Mouse (Mus musculus): ENCODE measurements at regions not wholly inside any gene's neighbourhood (a gene's known extent, or its start where the extent isn't known, plus 50 kb on each side); places are given as distances from the start of the nearest gene placed in this dataset.
"Not testable (repeated sequence)": the region's sequence is repeated elsewhere in the genome, so short reads cannot be mapped to it uniquely, and the experiment has no call there.

- ATAC-seq (ENCODE audit: low FRiP score, low read depth); H3K27ac ChIP-seq (replicated peaks); H3K4me2 ChIP-seq (replicated peaks); H3K9ac ChIP-seq (replicated peaks); H3K27me3 ChIP-seq; H3K4me1 ChIP-seq; H3K9me3 ChIP-seq; H3K4me3 ChIP-seq; H3K36me3 ChIP-seq: not testable (repeated sequence)
- 100% methylated on average over 1 of the region's 7 CpGs for WGBS
Measured at GRCm38 (mm10) chr6:89184920-89185319, 177.5 kb downstream of the Plxna1 start.

DNA sequence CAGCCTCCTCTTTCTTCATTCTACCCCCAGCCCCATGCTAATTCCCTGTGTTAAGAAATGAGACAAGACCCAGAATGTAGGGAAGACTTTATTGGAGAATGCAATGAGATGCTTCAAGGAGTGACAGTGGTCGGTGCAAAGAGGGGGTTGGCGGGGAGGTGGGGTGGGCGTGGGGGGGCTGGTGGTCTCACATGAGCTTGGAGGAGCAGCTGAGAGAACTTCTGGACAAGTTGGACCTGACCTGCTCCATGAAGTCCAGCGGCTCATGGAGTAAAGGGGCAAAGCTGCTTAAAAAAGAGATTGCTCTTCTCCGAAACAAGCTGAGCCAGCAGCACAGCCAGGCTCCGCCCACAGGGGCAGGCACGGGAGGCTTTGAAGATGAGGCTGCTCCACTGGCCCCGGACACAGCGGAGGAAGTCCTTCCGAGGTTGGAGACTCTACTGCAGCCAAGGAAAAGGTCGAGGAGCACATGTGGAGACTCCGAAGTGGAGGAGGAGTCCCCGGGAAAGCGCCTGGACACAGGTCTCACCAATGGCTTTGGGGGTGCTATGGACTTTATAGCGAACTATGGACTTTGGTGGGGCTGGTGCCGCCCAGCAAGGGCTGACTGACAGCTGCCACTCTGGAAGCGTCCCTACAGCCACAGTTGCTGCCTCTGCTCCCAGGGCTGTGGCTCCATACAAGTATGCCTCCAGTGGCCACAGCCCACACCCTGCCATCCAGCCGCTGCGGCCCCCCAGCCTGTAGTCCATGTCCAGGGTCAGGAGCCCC lies 161.7 kb downstream of the Plxna1 start:
- Histone ChIP-seq H3K9ac (replicated peaks) (peak overlapping the region; percentile 25; the same call in 1 of the 2 replicates), H3K4me2 (replicated peaks) (peak overlapping the region; percentile 53), H3K4me3 (peak overlapping the region; percentile 31)
- H3K27me3 ChIP-seq; H3K27ac ChIP-seq (replicated peaks); H3K4me1 ChIP-seq; H3K9me3 ChIP-seq; H3K36me3 ChIP-seq: not testable (repeated sequence)
- WGBS = 11% methylated on average over 19 of the region's 19 CpGs
- ATAC-seq (ENCODE audit: low FRiP score, low read depth) = peak; percentile 44; the same call in 1 of the 2 replicates

DNA sequence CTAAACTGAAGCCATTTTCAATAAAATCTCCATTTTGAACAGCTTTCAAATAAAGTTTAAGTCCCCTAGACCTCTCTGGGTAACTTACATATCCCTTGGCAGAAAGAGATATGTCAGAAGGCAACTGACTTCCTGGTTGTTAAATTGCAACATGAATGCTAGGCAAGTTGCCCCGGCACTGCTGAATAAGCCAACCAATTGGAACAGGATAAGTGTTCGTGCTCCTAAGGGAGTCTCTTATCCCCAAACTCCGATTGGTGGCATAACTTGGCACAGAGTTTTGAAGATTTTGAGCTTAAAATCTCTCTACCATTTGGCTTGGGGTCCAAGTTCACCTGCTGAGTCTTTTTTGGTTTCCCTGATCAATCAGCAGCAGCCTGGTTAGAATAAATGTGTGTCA lies 147.4 kb downstream of the Plxna1 start:
- H3K27ac ChIP-seq (replicated peaks) = no peak overlapping the region
- ATAC-seq (ENCODE audit: low FRiP score, low read depth) = no peak
- H3K4me3 ChIP-seq = no peak overlapping the region
- H3K4me2 ChIP-seq (replicated peaks) = no peak overlapping the region
- 83% methylated on average over 3 of the region's 3 CpGs for WGBS
- no peaks in the 10 kb centered on the region for H3K9me3 ChIP-seq
- H3K27me3 ChIP-seq = no peaks in the 10 kb centered on the region
- H3K9ac ChIP-seq (replicated peaks) = no peak overlapping the region
- no peaks in the 10 kb centered on the region for H3K36me3 ChIP-seq
- no peaks in the 10 kb centered on the region for H3K4me1 ChIP-seq

DNA sequence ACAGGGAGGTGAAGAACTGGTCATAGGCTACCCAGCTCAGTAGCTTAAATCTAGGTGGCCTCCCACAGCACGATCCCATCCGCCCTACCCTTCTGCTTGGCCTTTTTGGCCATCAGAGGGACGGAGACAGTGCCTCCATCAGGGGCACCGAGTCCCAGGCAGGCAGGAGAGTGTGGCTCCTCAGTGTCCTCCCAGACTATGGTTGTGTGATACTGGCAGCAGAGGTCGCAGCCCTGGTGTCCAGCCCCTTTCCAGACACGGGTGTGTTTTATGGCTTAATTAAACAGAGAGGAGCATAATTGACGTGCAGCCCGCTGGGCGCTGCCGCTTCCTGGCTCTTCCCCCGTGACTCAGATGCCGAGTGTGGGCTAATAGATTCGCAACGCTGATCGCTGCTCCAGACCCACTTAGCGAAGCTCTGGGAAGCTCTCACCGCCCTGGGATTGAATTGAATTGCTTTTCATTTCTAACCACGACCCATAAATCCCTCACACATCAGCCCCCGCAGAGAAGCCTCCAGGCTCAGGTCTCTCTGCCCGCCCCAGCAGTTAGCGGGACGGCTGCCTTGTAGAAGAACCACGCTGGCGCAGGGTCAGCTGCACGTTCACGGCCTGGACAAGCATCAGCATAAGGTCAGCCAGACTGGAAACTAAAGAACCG lies 126.9 kb downstream of the Plxna1 start:
- 11% methylated on average over 27 of the region's 27 CpGs for WGBS
- Histone ChIP-seq H3K4me1 (peaks cover 52% of the 10 kb centered on the region), H3K27me3 (peaks cover 12% of the 10 kb centered on the region; the same call in 1 of the 2 replicates), H3K9ac (replicated peaks) (peak overlapping the region; percentile 31; the same call in 1 of the 2 replicates), H3K4me2 (replicated peaks) (peak overlapping the region; percentile 45), H3K4me3 (peak overlapping the region; percentile 13; the same call in 1 of the 2 replicates), H3K36me3 (no peaks in the 10 kb centered on the region), H3K27ac (replicated peaks) (peak overlapping the region; percentile 76), H3K9me3 (0 out of 2 replicates have a peak, but pooled peaks cover 2% of the 10 kb centered on the region)
- peak; percentile 74 for ATAC-seq (ENCODE audit: low FRiP score, low read depth)

- no peak overlapping the region for H3K4me3 ChIP-seq
- no peak for ATAC-seq (ENCODE audit: low FRiP score, low read depth)
- H3K9me3 ChIP-seq = no peaks in the 10 kb centered on the region
- H3K27me3 ChIP-seq = peaks cover 12% of the 10 kb centered on the region; the same call in 1 of the 2 replicates
- peak overlapping the region; percentile 45 for H3K4me2 ChIP-seq (replicated peaks)
- peaks cover 52% of the 10 kb centered on the region for H3K4me1 ChIP-seq
- WGBS = 10% methylated on average over 8 of the region's 8 CpGs
- H3K27ac ChIP-seq (replicated peaks) = peak overlapping the region; percentile 76
- no peaks in the 10 kb centered on the region for H3K36me3 ChIP-seq
- no peak overlapping the region for H3K9ac ChIP-seq (replicated peaks)
Measured at GRCm38 (mm10) chr6:89236226-89236625, 126.2 kb downstream of the Plxna1 start.

DNA sequence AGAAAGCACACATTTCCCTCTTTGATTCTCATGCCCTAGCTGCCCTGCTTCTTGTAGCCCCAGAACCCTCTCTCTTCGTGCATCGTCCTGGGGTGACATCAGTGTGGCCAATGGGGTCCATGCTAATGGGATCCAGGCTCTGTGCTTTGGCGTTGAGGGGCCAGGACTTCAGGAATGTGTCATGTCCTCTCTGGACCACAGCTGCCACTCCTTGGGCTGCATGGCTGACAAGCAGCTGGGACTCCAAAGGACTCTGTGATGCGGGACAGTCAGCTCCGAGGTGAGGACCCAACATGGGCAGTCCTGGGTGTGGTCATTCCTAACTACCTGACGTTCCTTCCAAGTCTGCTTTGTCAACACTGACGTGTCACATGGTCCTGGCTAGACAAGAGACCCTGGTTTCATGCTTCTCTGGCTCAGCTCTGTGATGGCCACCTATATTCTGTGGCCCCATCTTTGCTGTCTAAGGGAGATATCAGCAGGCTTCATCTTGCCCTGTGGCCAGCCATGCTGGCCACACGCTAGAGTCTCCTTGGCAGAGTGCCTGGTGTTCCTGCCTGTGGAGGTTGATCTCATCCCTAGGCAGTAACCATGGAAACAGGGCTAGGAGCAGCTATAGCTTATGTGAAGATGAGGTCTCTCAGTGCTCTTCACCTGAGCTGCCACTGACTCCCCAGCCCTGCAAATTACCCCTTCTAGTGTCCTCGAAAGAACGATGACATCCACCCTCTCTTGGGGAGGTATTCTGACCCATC lies 125.4 kb downstream of the Plxna1 start:
- peaks cover 53% of the 10 kb centered on the region for H3K4me1 ChIP-seq
- H3K27ac ChIP-seq (replicated peaks) = peak overlapping the region; percentile 76
- no peak overlapping the region for H3K4me3 ChIP-seq
- H3K4me2 ChIP-seq (replicated peaks) = no peak overlapping the region
- no peak for ATAC-seq (ENCODE audit: low FRiP score, low read depth)
- no peak overlapping the region for H3K9ac ChIP-seq (replicated peaks)
- H3K9me3 ChIP-seq = no peaks in the 10 kb centered on the region
- peaks cover 12% of the 10 kb centered on the region; the same call in 1 of the 2 replicates for H3K27me3 ChIP-seq
- no peaks in the 10 kb centered on the region for H3K36me3 ChIP-seq
- WGBS = 79% methylated on average over 10 of the region's 10 CpGs

GRCm38 (mm10) chr6:89238871-89239270 lies 123.5 kb downstream of the Plxna1 start:
- no peak for ATAC-seq (ENCODE audit: low FRiP score, low read depth)
- H3K9me3 ChIP-seq = no peaks in the 10 kb centered on the region
- H3K4me3 ChIP-seq = no peak overlapping the region
- peaks cover 12% of the 10 kb centered on the region; the same call in 1 of the 2 replicates for H3K27me3 ChIP-seq
- H3K4me1 ChIP-seq = peaks cover 67% of the 10 kb centered on the region
- H3K27ac ChIP-seq (replicated peaks) = peak overlapping the region; percentile 68; the same call in 1 of the 2 replicates
- H3K4me2 ChIP-seq (replicated peaks) = no peak overlapping the region
- no peaks in the 10 kb centered on the region for H3K36me3 ChIP-seq
- WGBS = 59% methylated on average over 14 of the region's 14 CpGs
- no peak overlapping the region for H3K9ac ChIP-seq (replicated peaks)

- ATAC-seq (ENCODE audit: low FRiP score, low read depth) = no peak
- no peak overlapping the region for H3K4me2 ChIP-seq (replicated peaks)
- H3K27me3 ChIP-seq = peaks cover 8% of the 10 kb centered on the region; the same call in 1 of the 2 replicates
- H3K36me3 ChIP-seq = no peaks in the 10 kb centered on the region
- H3K9ac ChIP-seq (replicated peaks) = no peak overlapping the region
- no peak overlapping the region for H3K4me3 ChIP-seq
- no peaks in the 10 kb centered on the region for H3K9me3 ChIP-seq
- WGBS = 49% methylated on average over 8 of the region's 8 CpGs
- peak overlapping the region; percentile 68 for H3K27ac ChIP-seq (replicated peaks)
- H3K4me1 ChIP-seq = peaks cover 67% of the 10 kb centered on the region
Measured at GRCm38 (mm10) chr6:89239511-89239910, 122.9 kb downstream of the Plxna1 start.

DNA sequence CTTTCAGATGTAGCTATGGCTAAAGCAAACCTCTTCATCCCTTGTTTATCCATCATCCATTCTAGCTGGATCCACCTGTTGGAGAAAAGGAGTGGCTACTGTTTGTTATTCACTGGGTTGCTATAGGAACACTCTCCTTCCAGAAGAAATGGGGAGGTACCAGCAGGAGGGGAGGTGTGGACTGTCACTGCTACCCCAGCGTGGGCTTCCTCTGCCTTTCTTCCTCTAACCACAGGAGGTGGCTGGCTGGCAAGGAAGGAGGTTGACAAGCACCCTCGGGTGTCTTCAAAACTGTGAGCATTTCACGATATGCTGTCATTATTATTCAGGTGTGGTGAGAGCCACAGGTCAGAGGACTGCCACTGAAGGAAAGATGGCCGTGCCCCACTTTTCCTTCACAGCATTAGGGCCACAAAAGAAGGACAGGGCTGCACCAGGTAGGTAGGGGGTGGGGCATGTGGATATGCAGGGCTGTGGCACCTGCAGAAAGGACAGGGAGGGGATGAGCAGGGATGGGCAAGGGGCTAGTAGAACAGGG lies 122.2 kb downstream of the Plxna1 start:
- H3K4me1 ChIP-seq = peaks cover 65% of the 10 kb centered on the region

DNA sequence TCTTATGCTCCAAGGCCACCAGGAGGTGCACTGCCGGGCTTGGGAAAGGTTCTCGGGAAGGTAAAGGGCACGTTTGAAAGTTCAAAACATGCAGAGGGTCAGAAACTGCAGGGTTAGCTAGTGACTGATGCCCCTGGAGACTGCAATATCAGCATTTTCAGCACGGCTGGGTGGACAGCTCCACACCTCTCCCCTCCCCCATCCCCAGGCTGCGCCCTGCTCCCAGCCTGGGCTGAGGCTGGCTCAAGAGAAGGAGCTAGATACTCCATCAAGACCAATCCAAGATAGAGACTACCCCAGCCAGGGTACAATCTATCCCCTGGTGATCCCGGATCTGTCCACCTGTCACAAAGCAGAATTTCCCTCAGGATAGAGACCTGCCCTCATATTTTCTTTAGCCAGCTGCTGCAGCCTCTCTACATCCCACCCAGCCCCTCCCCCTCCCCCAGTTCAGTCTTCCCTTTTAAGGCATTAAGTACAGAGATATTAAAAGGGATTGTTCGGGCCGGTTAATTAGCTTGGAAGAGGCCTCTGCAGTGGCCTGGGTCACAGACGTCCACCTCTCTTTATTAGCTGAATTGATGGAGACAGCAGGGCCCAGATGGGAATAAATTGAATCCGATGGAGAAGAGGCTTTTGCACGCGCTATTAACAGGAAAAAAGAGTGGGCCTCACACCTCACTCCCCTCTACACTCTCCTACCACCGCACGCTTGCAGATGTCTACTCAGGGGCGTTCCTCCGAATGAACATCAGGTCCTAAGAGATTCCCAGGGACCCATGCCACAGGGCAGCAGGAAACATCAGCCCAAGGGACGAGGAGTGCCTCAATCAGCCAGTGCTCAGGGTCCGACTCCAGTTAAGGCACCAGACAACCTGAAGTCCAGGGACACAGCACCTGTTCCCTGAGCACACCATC lies 119.8 kb downstream of the Plxna1 start:
- Histone ChIP-seq H3K9me3 (no peaks in the 10 kb centered on the region), H3K27ac (replicated peaks) (peak overlapping the region; percentile 64), H3K9ac (replicated peaks) (no peak overlapping the region), H3K4me1 (peaks cover 47% of the 10 kb centered on the region), H3K4me2 (replicated peaks) (no peak overlapping the region), H3K4me3 (no peak overlapping the region), H3K27me3 (peaks cover 3% of the 10 kb centered on the region; the same call in 1 of the 2 replicates), H3K36me3 (no peaks in the 10 kb centered on the region)
- peak; percentile 70 for ATAC-seq (ENCODE audit: low FRiP score, low read depth)
- WGBS = 16% methylated on average over 18 of the region's 18 CpGs

More for the DNA sequence above, 122.2 kb downstream of the Plxna1 start:
- Histone ChIP-seq H3K4me3 (no peak overlapping the region), H3K4me2 (replicated peaks) (no peak overlapping the region), H3K36me3 (no peaks in the 10 kb centered on the region), H3K27ac (replicated peaks) (no peak overlapping the region), H3K9me3 (no peaks in the 10 kb centered on the region), H3K27me3 (peaks cover 8% of the 10 kb centered on the region; the same call in 1 of the 2 replicates), H3K9ac (replicated peaks) (no peak overlapping the region)
- WGBS = 36% methylated on average over 4 of the region's 4 CpGs
- no peak for ATAC-seq (ENCODE audit: low FRiP score, low read depth)

- Histone ChIP-seq H3K27ac (replicated peaks) (no peak overlapping the region), H3K36me3 (no peaks in the 10 kb centered on the region), H3K9me3 (no peaks in the 10 kb centered on the region), H3K27me3 (peaks cover 3% of the 10 kb centered on the region; the same call in 1 of the 2 replicates), H3K9ac (replicated peaks) (no peak overlapping the region), H3K4me1 (peaks cover 19% of the 10 kb centered on the region), H3K4me2 (replicated peaks) (no peak overlapping the region), H3K4me3 (no peak overlapping the region)
- 44% methylated on average over 8 of the region's 8 CpGs for WGBS
- no peak for ATAC-seq (ENCODE audit: low FRiP score, low read depth)
Measured at GRCm38 (mm10) chr6:89245506-89245905, 116.9 kb downstream of the Plxna1 start.
